Comparison of ENCODE assay signal across 8 mouse cellular contexts in the genomic region with DNA sequence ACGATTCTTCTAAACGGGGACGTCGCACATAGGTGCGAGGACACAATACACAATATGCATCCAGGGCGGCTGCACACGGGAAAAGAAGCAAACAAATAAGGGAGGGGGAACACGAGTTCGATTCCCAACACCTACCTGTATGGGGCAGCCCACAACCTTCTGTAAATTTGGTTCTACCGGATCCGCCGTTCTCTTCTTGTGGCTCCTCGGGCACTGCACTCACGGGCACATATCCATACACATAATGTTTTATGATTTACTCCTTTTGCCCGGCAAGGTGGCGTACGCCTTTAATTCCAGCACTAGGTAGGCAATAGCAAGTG. TPM values are rescaled to one million over a fixed set of nuclear protein-coding genes. Genes with fewer than 3 reads are reported as not detected.
DNase-seq lines count a peak whose midpoint lies in the region; ATAC-seq and TF ChIP-seq lines count a peak whose summit lies in the region.

No protein-coding gene starts in this region.

- no peak for DNase-seq in heart, adult 2 months
- no peak for DNase-seq in heart, adult 9 months (ENCODE audit: low spot score in 2 of 2)
- no peak for DNase-seq in forebrain, postnatal 0 days
- no peak for DNase-seq in ovary, adult 18-20 months (ENCODE audit: low spot score)
- no peak for DNase-seq in thymus, postnatal 14 days

- ATAC-seq in forebrain, postnatal 0 days, result peak; percentile 54
- ATAC-seq in megakaryocyte, adult 5-6 weeks (ENCODE audit: poor library complexity, severe bottlenecking), result peak; percentile 25
- no peak for ATAC-seq in cerebellum, adult (ENCODE audit: insufficient number of reproducible peaks, low FRiP score, low TSS enrichment)

- peak overlapping the region; percentile 97 for H3K27ac ChIP-seq in heart, adult 2 months
- peak overlapping the region; percentile 78 for H3K27ac ChIP-seq in forebrain, postnatal 0 days (ENCODE audit: low read depth, low read length)

- peaks cover 2% of the 10 kb centered on the region; the same call in 1 of the 2 replicates for H3K79me2 ChIP-seq in heart, adult 2 months (replicated peaks; ENCODE audit: control insufficient read depth, insufficient read depth, low read length)

- no peak for TF ChIP-seq POLR2A in heart, adult 2 months (IDR thresholded peaks at IDR 0.05; ENCODE audit: insufficient read depth, low read depth, low read length)

- peaks cover 8% of the 10 kb centered on the region for H3K4me1 ChIP-seq in heart, adult 2 months (ENCODE audit: control insufficient read depth, insufficient read depth, low read length)
- peaks cover 40% of the 10 kb centered on the region for H3K4me1 ChIP-seq in E14TG2a.4 (replicated peaks; ENCODE audit: low read depth, low read length)
- peaks cover 6% of the 10 kb centered on the region for H3K4me1 ChIP-seq in forebrain, postnatal 0 days (ENCODE audit: insufficient read depth)

- H3K27me3 ChIP-seq in heart, adult 2 months (ENCODE audit: control insufficient read depth, insufficient read depth, low read length), result no peaks in the 10 kb centered on the region
- H3K27me3 ChIP-seq in E14TG2a.4 (ENCODE audit: insufficient read depth, low read length), result peaks cover 8% of the 10 kb centered on the region
- H3K27me3 ChIP-seq in forebrain, postnatal 0 days (ENCODE audit: insufficient read depth, low read length), result peaks cover under 1% of the 10 kb centered on the region; the same call in 1 of the 2 replicates

- H3K9me3 ChIP-seq in E14TG2a.4 (ENCODE audit: low read length), result no peaks in the 10 kb centered on the region
- no peaks in the 10 kb centered on the region for H3K9me3 ChIP-seq in forebrain, postnatal 0 days (ENCODE audit: low read length)

- peak overlapping the region; percentile 96 for H3K4me3 ChIP-seq in heart, adult 2 months
- H3K4me3 ChIP-seq in E14TG2a.4 (replicated peaks; ENCODE audit: low read length), result peak overlapping the region; percentile 96
- peak overlapping the region; percentile 88 for H3K4me3 ChIP-seq in forebrain, postnatal 0 days (ENCODE audit: low read depth, low read length)

- no peak for TF ChIP-seq CTCF in heart, adult 2 months (IDR thresholded peaks at IDR 0.05)
- TF ChIP-seq CTCF in E14TG2a.4 (conservative IDR thresholded peaks at IDR 0.05; ENCODE audit: low read length), result no peak
- no peak for TF ChIP-seq CTCF in forebrain, postnatal 0 days (IDR thresholded peaks at IDR 0.05; ENCODE audit: low read depth)

- WGBS in heart, adult 2 months, result 8% methylated on average over 17 of the region's 17 CpGs
- WGBS in forebrain, postnatal 0 days, result 11% methylated on average over 17 of the region's 17 CpGs

- H3K9ac ChIP-seq in heart, adult 2 months (ENCODE audit: low read depth, low read length), result peak overlapping the region; percentile 81
- H3K9ac ChIP-seq in forebrain, postnatal 0 days, result peak overlapping the region; percentile 82

- H3K36me3 ChIP-seq in heart, adult 2 months (ENCODE audit: control insufficient read depth, insufficient read depth, low read length), result no peaks in the 10 kb centered on the region
- H3K36me3 ChIP-seq in E14TG2a.4 (ENCODE audit: insufficient read depth, low read length), result no peaks in the 10 kb centered on the region; the same call in 1 of the 2 replicates
- no peaks in the 10 kb centered on the region for H3K36me3 ChIP-seq in forebrain, postnatal 0 days (ENCODE audit: insufficient read depth)

- peak overlapping the region; percentile 85 for H3K4me2 ChIP-seq in forebrain, postnatal 0 days (ENCODE audit: low read depth)

- TF ChIP-seq EP300 in heart, adult 2 months (IDR thresholded peaks at IDR 0.05; ENCODE audit: insufficient read depth, low read depth, low read length), result no peak

- intact Hi-C loops in heart, adult 2 months (cut with DNase I), result loop anchor here (2.0 kb wide), 1 partner anchor 13 kb away; a partner anchor contains a TSS

RNA-seq across cellular contexts. Expression of a gene that starts 0.3 kb away (rescaled TPM):
- 100 to 1,000 TPM; 159 to 205 TPM for total RNA-seq in heart, adult 2 months (2021)
- polyA plus RNA-seq in heart, adult 2 months (2012; rRNA removed), result 50.7 and 91.1 TPM in 2 replicates
- total RNA-seq in forebrain, postnatal 0 days (2014; rRNA removed), result 49.1 and 60.9 TPM in 2 replicates
- 21.4 and 25.5 TPM in 2 replicates for polyA plus RNA-seq in forebrain, postnatal 0 days (2015; fragmentation: Nextera tagmentation; extraction: Ambion mirVana)
- total RNA-seq in megakaryocyte, adult 5-6 weeks (2015), result 20.1 and 20.2 TPM in 2 replicates
- total RNA-seq in megakaryocyte, adult 5-6 weeks (2017), result 37.8 and 40.9 TPM in 2 replicates

RNA-seq across cellular contexts. Expression of a gene that starts 12.7 kb away (rescaled TPM):
- total RNA-seq in heart, adult 2 months (2021), result 100 to 1,000 TPM; 482 to 571 TPM
- 168 and 230 TPM in 2 replicates for polyA plus RNA-seq in heart, adult 2 months (2012; rRNA removed)
- total RNA-seq in forebrain, postnatal 0 days (2014; rRNA removed), result 672 and 863 TPM in 2 replicates
- 359 and 435 TPM in 2 replicates for polyA plus RNA-seq in forebrain, postnatal 0 days (2015; fragmentation: Nextera tagmentation; extraction: Ambion mirVana)
- 1,545 and 1,566 TPM in 2 replicates for total RNA-seq in megakaryocyte, adult 5-6 weeks (2015)
- total RNA-seq in megakaryocyte, adult 5-6 weeks (2017), result 945 and 954 TPM in 2 replicates

RNA-seq across cellular contexts. Expression of a gene that starts 28.5 kb away (rescaled TPM):
- total RNA-seq in heart, adult 2 months (2021), result 10 to 100 TPM; 22.6 to 23.1 TPM
- 9.8 and 13.8 TPM in 2 replicates for polyA plus RNA-seq in heart, adult 2 months (2012; rRNA removed)
- total RNA-seq in forebrain, postnatal 0 days (2014; rRNA removed), result 75.6 and 107 TPM in 2 replicates
- 8.3 and 14.0 TPM in 2 replicates for polyA plus RNA-seq in forebrain, postnatal 0 days (2015; fragmentation: Nextera tagmentation; extraction: Ambion mirVana)
- total RNA-seq in megakaryocyte, adult 5-6 weeks (2015), result 12.0 and 17.0 TPM in 2 replicates
- 8.6 and 15.2 TPM in 2 replicates for total RNA-seq in megakaryocyte, adult 5-6 weeks (2017)
